Mouse (Mus musculus): Measurements from ENCODE around the gene Cyp2c65. TPM values are rescaled to one million over a fixed set of nuclear protein-coding genes. Genes with fewer than 3 reads are reported as not detected.
"Not testable (repeated sequence)": the region's sequence is repeated elsewhere in the genome, so short reads cannot be mapped to it uniquely, and the experiment has no call there.

The Cyp2c65 gene
- total RNA-seq (2015) (0.46 TPM in 1 of 2 replicates, not detected in the other), total RNA-seq (2017) (not detected in 2 replicates)

- no peak for ATAC-seq (ENCODE audit: poor library complexity, severe bottlenecking)
These were observed at the start of gene Cyp2c65 for GRCm38 (mm10) chr19:39060719-39061118. Gene Cyp2c65 (plus strand): TSS chr19:39061015.

- no peak for ATAC-seq (ENCODE audit: poor library complexity, severe bottlenecking)
These were observed 2.9 kb upstream of the Cyp2c65 start for GRCm38 (mm10) chr19:39057928-39058327.

- ATAC-seq (ENCODE audit: poor library complexity, severe bottlenecking): not testable (repeated sequence)
These were observed 38.0 kb downstream of the Cyp2c65 start for GRCm38 (mm10) chr19:39098779-39099178.

- no peak for ATAC-seq (ENCODE audit: poor library complexity, severe bottlenecking)
These were observed 52.8 kb downstream of the Cyp2c65 start, which contains the start of gene Cyp2c66 for GRCm38 (mm10) chr19:39113644-39114043. Gene Cyp2c66 (plus strand): TSS chr19:39113898.

Other genes starting within 250 kb of the Cyp2c65 start
- gene Noc3l, start 241.8 kb upstream of the Cyp2c65 start, total RNA-seq (2015): 3.6 and 5.2 TPM in 2 replicates
- gene Noc3l, start 241.8 kb upstream of the Cyp2c65 start, total RNA-seq (2017): 10.2 and 10.5 TPM in 2 replicates
- gene Tbc1d12, start 224.4 kb upstream of the Cyp2c65 start, total RNA-seq (2015): 1.6 and 2.5 TPM in 2 replicates
- gene Tbc1d12, start 224.4 kb upstream of the Cyp2c65 start, total RNA-seq (2017): 1.5 and 2.8 TPM in 2 replicates
- gene Hells, start 130.1 kb upstream of the Cyp2c65 start, total RNA-seq (2015): 54.8 and 63.1 TPM in 2 replicates
- 51.6 and 55.5 TPM in 2 replicates for gene Hells, start 130.1 kb upstream of the Cyp2c65 start, total RNA-seq (2017)
- gene Cyp2c55, start 54.0 kb upstream of the Cyp2c65 start, total RNA-seq (2015): not detected in 2 replicates
- not detected in 2 replicates for gene Cyp2c55, start 54.0 kb upstream of the Cyp2c65 start, total RNA-seq (2017)
- gene Cyp2c66, start 52.9 kb downstream of the Cyp2c65 start, total RNA-seq (2015): not detected in 2 replicates
- gene Cyp2c66, start 52.9 kb downstream of the Cyp2c65 start, total RNA-seq (2017): not detected in 2 replicates
- not detected in 2 replicates for gene Cyp2c29, start 208.4 kb downstream of the Cyp2c65 start, total RNA-seq (2015)
- gene Cyp2c29, start 208.4 kb downstream of the Cyp2c65 start, total RNA-seq (2017): not detected in 2 replicates

Measured in megakaryocyte, adult 5-6 weeks (primary cell).